Mouse (Mus musculus): ENCODE results near the gene Dkk1. TPM values are rescaled to one million over a fixed set of nuclear protein-coding genes. Genes with fewer than 3 reads are reported as not detected.

Gene Dkk1
- not detected in 2 replicates for polyA plus RNA-seq (2012; rRNA removed)

- no peak for TF ChIP-seq POLR2A (IDR thresholded peaks at IDR 0.05; ENCODE audit: extremely low read depth, insufficient read depth, low read length)
- TF ChIP-seq CTCF (IDR thresholded peaks at IDR 0.05; ENCODE audit: extremely low read depth, insufficient read depth, low read length), result 0 out of 2 replicates have a peak, but pooled peaks have one; percentile 3
- H3K4me3 ChIP-seq (ENCODE audit: insufficient read depth, low read length), result no peak within 1 kb of the TSS
- H3K27ac ChIP-seq (ENCODE audit: insufficient read depth, low read length), result no peak within 1 kb of the TSS
- no peaks in the 10 kb centered on the region for H3K4me1 ChIP-seq (ENCODE audit: control insufficient read depth, insufficient read depth, low read length)
These were observed at the start of gene Dkk1 for GRCm38 (mm10) chr19:30549044-30549853. Gene Dkk1 (minus strand): TSS chr19:30549665.

DNA sequence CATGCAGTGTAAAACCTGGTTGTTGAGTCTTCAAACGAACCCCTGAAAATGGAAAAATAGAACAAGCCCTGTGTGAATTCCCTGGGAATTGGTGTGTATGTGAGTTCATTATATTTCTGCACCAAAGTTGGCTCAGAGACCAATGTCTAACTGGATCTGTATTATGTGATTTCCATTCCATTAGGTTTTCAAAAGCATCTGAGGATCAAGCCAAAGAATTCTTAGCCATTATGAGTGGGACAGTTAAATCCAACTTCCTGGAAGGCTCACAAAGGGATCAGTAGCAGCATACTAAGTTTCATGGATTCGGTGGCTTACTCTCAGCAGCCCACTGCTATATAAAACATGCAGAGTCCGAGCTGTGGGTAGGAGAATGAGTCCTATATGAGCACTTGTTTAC, 36.9 kb upstream of the Dkk1 start:
- no peak overlapping the region for H3K27ac ChIP-seq (ENCODE audit: insufficient read depth, low read length)
- TF ChIP-seq CTCF (IDR thresholded peaks at IDR 0.05; ENCODE audit: extremely low read depth, insufficient read depth, low read length) (no peak), POLR2A (IDR thresholded peaks at IDR 0.05; ENCODE audit: extremely low read depth, insufficient read depth, low read length) (no peak)
- no peak overlapping the region for H3K4me3 ChIP-seq (ENCODE audit: insufficient read depth, low read length)
- H3K4me1 ChIP-seq (ENCODE audit: control insufficient read depth, insufficient read depth, low read length), result no peaks in the 10 kb centered on the region

GRCm38 (mm10) chr19:30564516-30564915, 15.1 kb upstream of the Dkk1 start:
- Histone ChIP-seq H3K27ac (ENCODE audit: insufficient read depth, low read length) (no peak overlapping the region), H3K4me3 (ENCODE audit: insufficient read depth, low read length) (no peak overlapping the region), H3K4me1 (ENCODE audit: control insufficient read depth, insufficient read depth, low read length) (no peaks in the 10 kb centered on the region)
- TF ChIP-seq POLR2A (IDR thresholded peaks at IDR 0.05; ENCODE audit: extremely low read depth, insufficient read depth, low read length) (no peak), CTCF (IDR thresholded peaks at IDR 0.05; ENCODE audit: extremely low read depth, insufficient read depth, low read length) (no peak)

- Histone ChIP-seq H3K27ac (ENCODE audit: insufficient read depth, low read length) (no peak overlapping the region), H3K4me1 (ENCODE audit: control insufficient read depth, insufficient read depth, low read length) (no peaks in the 10 kb centered on the region), H3K4me3 (ENCODE audit: insufficient read depth, low read length) (no peak overlapping the region)
- TF ChIP-seq POLR2A (IDR thresholded peaks at IDR 0.05; ENCODE audit: extremely low read depth, insufficient read depth, low read length) (no peak), CTCF (IDR thresholded peaks at IDR 0.05; ENCODE audit: extremely low read depth, insufficient read depth, low read length) (no peak)
These were observed 14.4 kb upstream of the Dkk1 start for GRCm38 (mm10) chr19:30563876-30564275.

GRCm38 (mm10) chr19:30558024-30558423, 8.6 kb upstream of the Dkk1 start:
- TF ChIP-seq POLR2A (IDR thresholded peaks at IDR 0.05; ENCODE audit: extremely low read depth, insufficient read depth, low read length) (no peak), CTCF (IDR thresholded peaks at IDR 0.05; ENCODE audit: extremely low read depth, insufficient read depth, low read length) (no peak)
- no peak overlapping the region for H3K4me3 ChIP-seq (ENCODE audit: insufficient read depth, low read length)
- no peak overlapping the region for H3K27ac ChIP-seq (ENCODE audit: insufficient read depth, low read length)
- H3K4me1 ChIP-seq (ENCODE audit: control insufficient read depth, insufficient read depth, low read length), result no peaks in the 10 kb centered on the region

DNA sequence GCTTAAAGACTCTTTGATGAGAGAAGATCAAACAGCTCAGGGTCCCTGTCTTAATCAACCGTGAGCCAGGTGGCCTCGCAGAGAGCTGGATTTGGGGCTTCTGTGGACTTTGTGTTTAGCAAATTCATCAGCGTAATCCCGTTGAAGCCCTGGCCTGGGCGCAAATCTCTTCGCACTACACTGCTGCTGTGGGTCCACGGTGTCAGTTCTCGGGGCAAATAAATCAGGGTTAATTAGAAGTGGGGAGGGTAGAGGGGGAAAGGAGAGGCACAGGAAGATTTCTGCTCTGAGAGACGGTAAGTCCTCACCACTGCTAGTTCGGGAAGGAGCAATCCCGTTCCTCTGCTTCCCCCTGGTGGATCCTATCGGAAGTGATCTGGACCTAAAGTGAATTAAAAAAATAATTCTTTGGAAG, 5.0 kb upstream of the Dkk1 start:
- TF ChIP-seq POLR2A (IDR thresholded peaks at IDR 0.05; ENCODE audit: extremely low read depth, insufficient read depth, low read length) (no peak), CTCF (IDR thresholded peaks at IDR 0.05; ENCODE audit: extremely low read depth, insufficient read depth, low read length) (peak; percentile 86)
- H3K27ac ChIP-seq (ENCODE audit: insufficient read depth, low read length), result no peak overlapping the region
- H3K4me1 ChIP-seq (ENCODE audit: control insufficient read depth, insufficient read depth, low read length), result no peaks in the 10 kb centered on the region
- H3K4me3 ChIP-seq (ENCODE audit: insufficient read depth, low read length), result no peak overlapping the region

DNA sequence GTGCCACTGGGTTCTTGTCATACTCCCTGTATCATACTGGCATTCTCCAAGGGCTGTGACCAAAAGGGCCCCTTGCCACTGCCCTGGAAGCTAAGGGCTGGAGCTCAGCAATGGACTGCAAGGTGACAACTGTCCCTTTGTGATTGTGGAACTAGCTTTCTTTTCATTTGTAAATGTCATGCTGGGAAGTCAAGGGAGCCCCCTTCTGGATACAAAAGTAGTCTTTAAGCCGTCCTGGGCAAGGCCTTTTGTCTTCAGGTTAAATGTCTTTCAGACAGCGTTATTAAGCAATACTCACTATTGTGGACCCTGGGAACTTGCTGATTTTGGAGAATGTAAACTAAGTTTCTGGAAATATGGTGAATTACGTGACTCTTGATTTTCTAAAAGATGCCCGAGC, 4.3 kb upstream of the Dkk1 start:
- TF ChIP-seq POLR2A (IDR thresholded peaks at IDR 0.05; ENCODE audit: extremely low read depth, insufficient read depth, low read length) (no peak), CTCF (IDR thresholded peaks at IDR 0.05; ENCODE audit: extremely low read depth, insufficient read depth, low read length) (no peak)
- H3K4me1 ChIP-seq (ENCODE audit: control insufficient read depth, insufficient read depth, low read length), result no peaks in the 10 kb centered on the region
- no peak overlapping the region for H3K27ac ChIP-seq (ENCODE audit: insufficient read depth, low read length)
- no peak overlapping the region for H3K4me3 ChIP-seq (ENCODE audit: insufficient read depth, low read length)

DNA sequence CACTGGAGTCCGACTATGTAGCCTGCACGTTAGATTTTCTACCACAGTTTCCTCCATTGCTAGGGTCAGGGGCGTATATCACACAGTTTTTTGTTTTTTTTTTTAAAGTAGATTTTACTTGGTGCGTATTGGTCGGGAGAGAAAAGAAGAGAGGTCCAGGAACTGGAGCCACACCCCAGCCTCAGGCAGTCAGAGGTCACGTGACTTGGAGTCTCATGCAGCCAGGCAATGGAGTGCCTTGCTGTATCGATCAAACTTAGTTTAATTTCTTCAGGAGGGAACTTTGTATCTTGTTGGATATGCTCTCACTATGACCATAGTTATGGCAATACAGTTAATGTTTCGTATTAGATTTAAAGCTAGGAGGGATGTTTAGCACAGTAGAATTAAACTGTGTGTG, 2.8 kb upstream of the Dkk1 start:
- Histone ChIP-seq H3K27ac (ENCODE audit: insufficient read depth, low read length) (no peak overlapping the region), H3K4me1 (ENCODE audit: control insufficient read depth, insufficient read depth, low read length) (no peaks in the 10 kb centered on the region)
- TF ChIP-seq CTCF (IDR thresholded peaks at IDR 0.05; ENCODE audit: extremely low read depth, insufficient read depth, low read length), result no peak
- TF ChIP-seq POLR2A (IDR thresholded peaks at IDR 0.05; ENCODE audit: extremely low read depth, insufficient read depth, low read length), result no peak

DNA sequence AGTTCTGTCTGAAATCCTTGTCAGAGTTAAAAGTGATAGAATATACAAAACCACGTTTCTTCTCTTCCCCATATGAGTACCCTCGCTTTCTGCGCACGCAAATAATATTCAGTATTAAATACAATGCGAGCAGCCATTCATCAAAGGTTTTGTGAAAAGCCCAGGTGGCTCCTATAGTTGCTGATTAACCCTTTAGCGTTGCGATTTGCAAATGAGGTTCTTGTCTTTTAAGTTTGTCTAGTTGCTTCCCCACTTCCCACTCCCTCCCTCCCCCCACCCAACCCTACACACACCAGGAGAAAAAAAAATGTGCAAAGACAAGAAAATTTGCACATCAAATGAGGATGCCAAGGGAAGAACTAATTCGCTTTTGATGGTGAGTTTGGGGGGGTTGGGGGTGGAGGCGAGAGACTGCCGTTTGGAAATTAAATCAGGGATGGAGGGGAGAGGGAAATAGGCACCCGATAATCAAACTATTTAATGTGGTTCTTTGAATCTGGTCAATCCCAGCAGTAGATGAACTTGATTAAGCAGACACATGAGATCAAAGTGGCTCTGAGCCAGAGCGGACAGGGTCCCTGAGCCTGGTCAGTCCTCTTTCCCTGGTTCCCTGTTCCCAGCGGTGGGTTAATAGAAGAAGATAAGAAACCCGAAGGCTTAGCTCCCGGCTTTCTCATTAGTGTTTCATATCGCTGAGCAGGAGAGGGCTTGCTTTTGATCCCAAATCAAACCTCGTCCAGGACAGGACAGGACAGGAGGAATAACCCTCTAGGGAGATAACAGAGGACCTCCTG, 586 bp upstream of the Dkk1 start:
- Histone ChIP-seq H3K4me3 (ENCODE audit: insufficient read depth, low read length) (no peak overlapping the region), H3K4me1 (ENCODE audit: control insufficient read depth, insufficient read depth, low read length) (no peaks in the 10 kb centered on the region), H3K27ac (ENCODE audit: insufficient read depth, low read length) (no peak overlapping the region)
- TF ChIP-seq CTCF (IDR thresholded peaks at IDR 0.05; ENCODE audit: extremely low read depth, insufficient read depth, low read length) (no peak), POLR2A (IDR thresholded peaks at IDR 0.05; ENCODE audit: extremely low read depth, insufficient read depth, low read length) (no peak)

More for the DNA sequence above, 2.8 kb upstream of the Dkk1 start:
- no peak overlapping the region for H3K4me3 ChIP-seq (ENCODE audit: insufficient read depth, low read length)
